Mouse (Mus musculus): ENCODE measurements around the gene Rgs12. TPM values are rescaled to one million over a fixed set of nuclear protein-coding genes. Genes with fewer than 3 reads are reported as not detected.

Gene Rgs12
- polyA plus RNA-seq, 1 experiment from 2014 or later = 17.3 TPM

GRCm38 (mm10) chr5:34941710-34942470, 7.4 kb upstream of the Rgs12 start:
- no peak for ATAC-seq
- no peaks in the 10 kb centered on the region for H3K36me3 ChIP-seq
- H3K27ac ChIP-seq = no peak overlapping the region
- H3K4me2 ChIP-seq (replicated peaks) = no peak overlapping the region
- H3K4me3 ChIP-seq (replicated peaks) = no peak overlapping the region
- H3K27me3 ChIP-seq (replicated peaks) = no peaks in the 10 kb centered on the region; the same call in 1 of the 2 replicates
- WGBS = 60% methylated on average over 10 of the region's 10 CpGs
- no peaks in the 10 kb centered on the region for H3K9me3 ChIP-seq
- no peak overlapping the region for H3K9ac ChIP-seq
- H3K4me1 ChIP-seq (replicated peaks) = no peaks in the 10 kb centered on the region

DNA sequence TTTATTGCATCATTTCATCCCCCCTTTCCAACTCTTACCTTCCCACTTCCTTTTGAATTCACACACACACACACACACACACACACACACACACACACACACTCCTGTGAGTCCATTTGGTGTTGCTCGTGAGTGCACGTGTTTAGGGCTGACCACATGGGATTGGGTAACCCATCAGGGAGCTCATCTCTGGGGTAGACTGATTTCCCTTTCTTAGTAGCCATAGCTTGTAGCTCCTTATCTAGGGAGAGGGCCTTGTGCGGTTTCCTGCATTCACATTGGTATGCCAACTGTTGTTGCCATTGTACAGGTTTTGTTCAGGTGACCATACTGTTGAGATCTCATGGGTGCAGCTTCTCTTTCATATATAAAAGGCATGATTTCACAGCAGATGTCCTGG, 5.8 kb upstream of the Rgs12 start:
- Histone ChIP-seq H3K9ac (no peak overlapping the region), H3K27ac (no peak overlapping the region), H3K4me2 (replicated peaks) (no peak overlapping the region), H3K9me3 (no peaks in the 10 kb centered on the region), H3K27me3 (replicated peaks) (no peaks in the 10 kb centered on the region; the same call in 1 of the 2 replicates), H3K36me3 (no peaks in the 10 kb centered on the region), H3K4me3 (replicated peaks) (no peak overlapping the region), H3K4me1 (replicated peaks) (no peaks in the 10 kb centered on the region)
- 81% methylated on average over 3 of the region's 3 CpGs for WGBS
- ATAC-seq = no peak

DNA sequence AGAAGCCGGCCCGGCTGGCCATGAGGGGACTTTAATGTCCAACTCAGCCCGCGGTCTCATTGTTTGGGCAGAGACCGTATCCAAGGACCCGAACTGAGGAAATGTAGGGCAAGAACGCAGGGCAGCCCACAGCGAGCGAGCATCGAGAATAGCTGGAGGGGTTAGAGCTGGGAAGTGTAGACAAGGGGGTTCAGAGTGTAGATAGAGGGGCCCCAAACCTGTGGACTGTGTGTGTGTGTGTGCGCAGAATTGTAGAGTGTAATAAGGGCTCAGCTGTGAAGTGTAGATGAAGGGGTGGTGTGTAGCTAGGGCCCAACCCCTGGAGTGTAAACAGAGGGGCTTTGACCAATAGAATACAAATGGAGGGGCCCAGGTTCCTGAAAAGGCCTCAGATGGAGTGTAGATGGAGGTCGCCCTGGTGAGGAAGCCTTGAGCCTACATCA, 545 bp downstream of the Rgs12 start:
- Histone ChIP-seq H3K36me3 (no peaks in the 10 kb centered on the region), H3K4me2 (replicated peaks) (peak overlapping the region; percentile 72), H3K4me3 (replicated peaks) (peak overlapping the region; percentile 69), H3K27ac (peak overlapping the region; percentile 67), H3K9ac (peak overlapping the region; percentile 81), H3K27me3 (replicated peaks) (no peaks in the 10 kb centered on the region; the same call in 1 of the 2 replicates), H3K9me3 (no peaks in the 10 kb centered on the region), H3K4me1 (replicated peaks) (0 out of 2 replicates have a peak, but pooled peaks cover 10% of the 10 kb centered on the region)
- 3% methylated on average over 12 of the region's 12 CpGs for WGBS
- no peak; the same call in none of the 2 replicates for ATAC-seq

DNA sequence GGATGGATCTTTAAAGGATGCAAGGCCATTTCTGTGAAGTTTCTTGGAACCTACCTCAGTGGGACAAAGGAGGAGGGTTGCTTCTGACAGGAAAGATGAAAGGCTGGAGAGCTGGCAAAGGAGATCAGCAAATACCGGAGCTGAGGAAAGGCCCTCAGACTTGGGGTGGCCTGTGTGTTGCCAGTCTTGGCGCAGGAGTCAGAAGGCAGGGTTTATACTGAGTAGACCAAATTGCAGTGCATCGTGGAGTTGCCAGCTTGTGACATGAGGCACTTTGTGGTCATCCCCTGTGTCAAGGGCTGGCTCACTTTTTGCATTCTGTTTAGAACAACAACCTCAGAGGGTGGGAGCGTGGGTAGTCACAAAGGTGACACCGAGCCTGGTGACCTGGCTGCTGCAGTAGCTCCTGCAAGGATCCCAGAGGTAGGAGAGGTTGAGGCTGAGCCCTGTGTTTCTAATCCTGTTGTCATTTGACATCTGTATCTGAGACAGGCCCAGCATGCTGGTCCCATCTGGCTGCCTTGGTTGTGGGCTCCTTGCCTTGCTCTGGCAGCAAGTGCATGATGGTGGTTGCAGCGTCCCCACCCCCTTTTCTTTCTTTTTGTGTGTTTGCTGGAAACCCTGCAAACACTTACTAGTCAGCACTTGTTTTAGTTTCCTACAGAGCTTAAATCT, 1.4 kb downstream of the Rgs12 start:
- H3K27ac ChIP-seq = no peak overlapping the region

GRCm38 (mm10) chr5:34951161-34951834, 2.1 kb downstream of the Rgs12 start:
- 91% methylated on average over 8 of the region's 8 CpGs for WGBS
- 0 out of 2 replicates have a peak, but pooled peaks cover 10% of the 10 kb centered on the region for H3K4me1 ChIP-seq (replicated peaks)
- no peak overlapping the region for H3K4me3 ChIP-seq (replicated peaks)
- H3K9ac ChIP-seq = no peak overlapping the region
- no peaks in the 10 kb centered on the region for H3K36me3 ChIP-seq
- H3K27me3 ChIP-seq (replicated peaks) = no peaks in the 10 kb centered on the region
- no peak overlapping the region for H3K27ac ChIP-seq
- H3K4me2 ChIP-seq (replicated peaks) = peak overlapping the region; percentile 72; the same call in 1 of the 2 replicates
- no peak for ATAC-seq
- H3K9me3 ChIP-seq = no peaks in the 10 kb centered on the region

More for the DNA sequence above, 1.4 kb downstream of the Rgs12 start:
- ATAC-seq = no peak
- H3K27me3 ChIP-seq (replicated peaks) = no peaks in the 10 kb centered on the region; the same call in 1 of the 2 replicates
- 77% methylated on average over 6 of the region's 6 CpGs for WGBS
- H3K4me3 ChIP-seq (replicated peaks) = peak overlapping the region; percentile 69
- peak overlapping the region; percentile 72 for H3K4me2 ChIP-seq (replicated peaks)
- H3K9ac ChIP-seq = no peak overlapping the region
- H3K36me3 ChIP-seq = no peaks in the 10 kb centered on the region
- 0 out of 2 replicates have a peak, but pooled peaks cover 10% of the 10 kb centered on the region for H3K4me1 ChIP-seq (replicated peaks)
- no peaks in the 10 kb centered on the region for H3K9me3 ChIP-seq

DNA sequence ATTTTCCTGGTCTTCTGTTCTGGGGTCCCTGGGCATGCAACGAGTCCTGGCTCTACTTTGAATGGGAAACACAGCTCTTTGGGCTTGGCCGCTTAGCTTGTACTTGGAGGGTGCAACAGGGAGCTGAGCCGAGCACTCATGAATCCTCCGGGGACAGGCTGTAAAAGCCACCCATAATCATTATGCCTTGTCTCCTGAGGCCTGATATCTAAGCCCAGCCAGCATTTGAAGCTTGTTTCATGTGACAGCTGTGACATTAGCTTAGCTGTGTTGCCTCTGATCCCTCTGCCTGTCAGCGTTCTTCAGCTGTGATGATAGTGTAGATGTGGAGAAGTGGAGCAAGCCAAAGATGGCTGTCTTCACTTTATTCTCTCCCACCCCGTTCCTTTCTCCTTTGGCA, 5.3 kb downstream of the Rgs12 start:
- H3K9ac ChIP-seq = no peak overlapping the region
- H3K4me1 ChIP-seq (replicated peaks) = 0 out of 2 replicates have a peak, but pooled peaks cover 10% of the 10 kb centered on the region
- no peak for ATAC-seq
- 77% methylated on average over 6 of the region's 6 CpGs for WGBS
- no peak overlapping the region for H3K27ac ChIP-seq
- no peaks in the 10 kb centered on the region for H3K27me3 ChIP-seq (replicated peaks)
- H3K4me3 ChIP-seq (replicated peaks) = no peak overlapping the region
- no peaks in the 10 kb centered on the region for H3K9me3 ChIP-seq
- no peak overlapping the region for H3K4me2 ChIP-seq (replicated peaks)
- H3K36me3 ChIP-seq = no peaks in the 10 kb centered on the region

- Histone ChIP-seq H3K4me1 (replicated peaks) (0 out of 2 replicates have a peak, but pooled peaks cover 6% of the 10 kb centered on the region), H3K36me3 (no peaks in the 10 kb centered on the region), H3K27me3 (replicated peaks) (no peaks in the 10 kb centered on the region), H3K9ac (no peak overlapping the region), H3K9me3 (no peaks in the 10 kb centered on the region), H3K4me2 (replicated peaks) (no peak overlapping the region), H3K4me3 (replicated peaks) (no peak overlapping the region), H3K27ac (no peak overlapping the region)
- WGBS = 52% methylated on average over 5 of the region's 5 CpGs
- ATAC-seq = no peak
Measured at GRCm38 (mm10) chr5:34955630-34956029, 6.4 kb downstream of the Rgs12 start.

GRCm38 (mm10) chr5:34956151-34956550, 6.9 kb downstream of the Rgs12 start:
- Histone ChIP-seq H3K36me3 (no peaks in the 10 kb centered on the region), H3K4me1 (replicated peaks) (0 out of 2 replicates have a peak, but pooled peaks cover under 1% of the 10 kb centered on the region), H3K9me3 (no peaks in the 10 kb centered on the region), H3K27ac (no peak overlapping the region), H3K27me3 (replicated peaks) (no peaks in the 10 kb centered on the region), H3K4me2 (replicated peaks) (no peak overlapping the region), H3K9ac (no peak overlapping the region), H3K4me3 (replicated peaks) (no peak overlapping the region)
- WGBS = 80% methylated on average over 7 of the region's 7 CpGs
- no peak for ATAC-seq

- Histone ChIP-seq H3K36me3 (no peaks in the 10 kb centered on the region), H3K27ac (no peak overlapping the region), H3K4me3 (replicated peaks) (no peak overlapping the region), H3K27me3 (replicated peaks) (no peaks in the 10 kb centered on the region), H3K9ac (no peak overlapping the region), H3K9me3 (no peaks in the 10 kb centered on the region), H3K4me2 (replicated peaks) (no peak overlapping the region), H3K4me1 (replicated peaks) (no peaks in the 10 kb centered on the region)
- no peak for ATAC-seq
- WGBS = 80% methylated on average over 2 of the region's 2 CpGs
Measured at GRCm38 (mm10) chr5:34957015-34957414, 7.8 kb downstream of the Rgs12 start.

GRCm38 (mm10) chr5:34960021-34960420, 10.8 kb downstream of the Rgs12 start:
- no peak overlapping the region for H3K9ac ChIP-seq
- H3K9me3 ChIP-seq = no peaks in the 10 kb centered on the region
- 69% methylated on average over 1 of the region's 1 CpGs for WGBS
- H3K36me3 ChIP-seq = no peaks in the 10 kb centered on the region
- H3K4me2 ChIP-seq (replicated peaks) = no peak overlapping the region
- no peak overlapping the region for H3K4me3 ChIP-seq (replicated peaks)
- ATAC-seq = peak; percentile 61; the same call in 1 of the 2 replicates
- no peaks in the 10 kb centered on the region for H3K4me1 ChIP-seq (replicated peaks)
- H3K27ac ChIP-seq = no peak overlapping the region
- H3K27me3 ChIP-seq (replicated peaks) = no peaks in the 10 kb centered on the region

GRCm38 (mm10) chr5:34965531-34965930, 16.3 kb downstream of the Rgs12 start:
- no peaks in the 10 kb centered on the region for H3K4me1 ChIP-seq (replicated peaks)
- 94% methylated on average over 12 of the region's 12 CpGs for WGBS
- no peak overlapping the region for H3K4me2 ChIP-seq (replicated peaks)
- no peak overlapping the region for H3K4me3 ChIP-seq (replicated peaks)
- H3K9me3 ChIP-seq = no peaks in the 10 kb centered on the region
- H3K9ac ChIP-seq = no peak overlapping the region
- H3K36me3 ChIP-seq = peaks cover 16% of the 10 kb centered on the region; the same call in 1 of the 2 replicates
- no peaks in the 10 kb centered on the region for H3K27me3 ChIP-seq (replicated peaks)
- no peak overlapping the region for H3K27ac ChIP-seq
- ATAC-seq = no peak

DNA sequence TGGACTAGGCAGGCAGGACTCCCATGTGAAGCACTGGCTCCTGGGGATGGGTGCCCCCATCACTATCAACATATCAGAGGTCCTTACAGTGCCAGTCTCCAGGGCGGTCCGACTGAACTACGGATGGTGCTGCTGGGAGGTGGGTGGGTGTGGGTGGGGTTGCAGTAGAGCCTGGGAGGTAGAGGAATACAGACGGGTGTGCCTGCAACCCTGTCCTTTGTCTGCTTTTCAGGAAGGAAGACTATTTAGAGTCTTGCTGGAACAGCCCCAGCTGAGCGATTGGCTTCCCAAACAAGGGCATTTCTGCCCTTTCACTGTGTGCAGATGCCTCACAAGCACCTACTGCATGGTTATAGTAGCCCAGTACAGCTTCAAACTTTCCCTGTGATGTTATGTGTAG, 19.1 kb downstream of the Rgs12 start:
- H3K9me3 ChIP-seq = no peaks in the 10 kb centered on the region
- no peaks in the 10 kb centered on the region for H3K4me1 ChIP-seq (replicated peaks)
- WGBS = 60% methylated on average over 5 of the region's 5 CpGs
- H3K27ac ChIP-seq = no peak overlapping the region
- no peak overlapping the region for H3K9ac ChIP-seq
- no peak overlapping the region for H3K4me3 ChIP-seq (replicated peaks)
- no peaks in the 10 kb centered on the region for H3K27me3 ChIP-seq (replicated peaks)
- no peak overlapping the region for H3K4me2 ChIP-seq (replicated peaks)
- ATAC-seq = no peak
- peaks cover 16% of the 10 kb centered on the region; the same call in 1 of the 2 replicates for H3K36me3 ChIP-seq

Data from intestine, embryonic 15.5 days (tissue).